Mouse (Mus musculus) liver, embryonic 11.5 days (tissue): ENCODE measurements around the gene Fam222b. TPM values are rescaled to one million over a fixed set of nuclear protein-coding genes. Genes with fewer than 3 reads are reported as not detected.
A peak's percentile ranks its signal among the peaks of the same experiment; 100 is the strongest.
"Not testable (repeated sequence)": the region's sequence is repeated elsewhere in the genome, so short reads cannot be mapped to it uniquely, and the experiment has no call there.

Experiments
- ATAC-seq: fragments of 200-750 bp; cut with Nextera tagmentation; replicated peaks from 2 replicates; pipeline ENCODE4 v1.8.0; 2017; ENCODE audit warnings: moderate number of reproducible peaks, mild to moderate bottlenecking, moderate TSS enrichment, moderate library complexity; ENCODE audit not compliant: low FRiP score
- DNase-seq: peaks from one replicate; pipeline ENCODE4 v3.0.0-alpha.2; 2017; ENCODE audit warnings: low spot score
- H3K27ac ChIP-seq: fragments of 300-500 bp; sonication (generic); 2 replicates; pipeline ENCODE4 v1.5.1; 2014; ENCODE audit warnings: mild to moderate bottlenecking, low read depth, low read length, control low read depth
- H3K27me3 ChIP-seq: fragments of 300-500 bp; sonication (generic); replicated peaks from 2 replicates; pipeline ENCODE4 v1.6.1; 2014; ENCODE audit warnings: low read length, mixed read lengths; ENCODE audit not compliant: control insufficient read depth, insufficient read depth
- H3K36me3 ChIP-seq: fragments of 300-500 bp; sonication (generic); 2 replicates; pipeline ENCODE4 v1.6.1; 2014; ENCODE audit warnings: mild to moderate bottlenecking, low read length, moderate library complexity, mixed read lengths; ENCODE audit not compliant: control insufficient read depth, insufficient read depth
- H3K4me1 ChIP-seq: fragments of 300-500 bp; sonication (generic); replicated peaks from 2 replicates; pipeline ENCODE4 v1.6.1; 2014; ENCODE audit warnings: low read length, mixed read lengths; ENCODE audit not compliant: control insufficient read depth, insufficient read depth
- H3K4me2 ChIP-seq: fragments of 300-500 bp; sonication (generic); 2 replicates; pipeline ENCODE4 v1.6.1; 2014; ENCODE audit warnings: mild to moderate bottlenecking, control low read depth, moderate library complexity
- H3K4me3 ChIP-seq: fragments of 300-500 bp; sonication (generic); 2 replicates; pipeline ENCODE4 v1.5.1; 2014; ENCODE audit warnings: low read depth, low read length, control low read depth
- H3K9ac ChIP-seq: fragments of 300-500 bp; sonication (generic); 2 replicates; pipeline ENCODE4 v1.6.1; 2014; ENCODE audit warnings: low read depth, low read length, control low read depth
- H3K9me3 ChIP-seq: fragments of 300-500 bp; sonication (generic); 2 replicates; pipeline ENCODE4 v1.6.1; 2016; ENCODE audit warnings: low read length, inconsistent platforms, mixed read lengths; ENCODE audit not compliant: control insufficient read depth
- WGBS: fragments of 180-500 bp; shearing (Covaris S2); extraction: QIAGEN DNeasy Blood & Tissue Kit; methylation state at CpG from one replicate; pipeline ENCODE4 v1.1.7; 2014; 5-methylcytosine and 5-hydroxymethylcytosine counted together
- polyA plus RNA-seq: library from polyadenylated mRNA; unstranded; fragments of >200 nt; fragmentation: Nextera tagmentation; extraction: Ambion mirVana; gene quantifications from 2 replicates; pipeline ENCODE4 v1.2.1, GENCODE M21; 2014

Fam222b gene
- polyA plus RNA-seq, 1 experiment from 2014 or later: 17.3 TPM

DNA sequence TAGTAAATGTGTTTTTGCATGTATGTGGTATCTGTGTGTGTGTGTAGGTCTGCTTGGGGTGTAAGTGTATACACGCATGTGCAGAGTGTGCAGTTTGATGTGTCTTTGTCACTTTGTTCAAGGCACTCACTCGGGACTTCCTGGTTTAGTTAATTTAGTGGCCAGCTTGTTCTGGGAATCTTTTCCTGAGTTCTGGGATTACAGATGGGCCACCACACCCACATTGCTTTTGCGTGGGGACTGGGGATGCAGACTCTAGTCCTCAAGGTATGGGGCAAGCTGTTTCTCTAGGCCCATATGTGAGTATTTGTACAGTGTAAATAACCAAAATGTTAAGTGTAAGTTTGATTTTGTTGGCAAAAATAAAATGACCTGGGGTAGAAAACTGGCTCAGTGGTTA, 39.9 kb downstream of the Fam222b start:
- peak overlapping the region; percentile 36; the same call in 1 of the 2 replicates for H3K9ac ChIP-seq
- no peaks in the 10 kb centered on the region for H3K27me3 ChIP-seq
- no peak for ATAC-seq
- H3K4me1 ChIP-seq: peaks cover 44% of the 10 kb centered on the region
- no peak overlapping the region; the same call in 1 of the 2 replicates for H3K27ac ChIP-seq
- no peaks in the 10 kb centered on the region for H3K9me3 ChIP-seq
- no peak for DNase-seq
- H3K4me2 ChIP-seq: no peak overlapping the region
- H3K36me3 ChIP-seq: no peaks in the 10 kb centered on the region
- no peak overlapping the region for H3K4me3 ChIP-seq
- 72% methylated on average over 3 of the region's 3 CpGs for whole genome bisulfite sequencing

DNA sequence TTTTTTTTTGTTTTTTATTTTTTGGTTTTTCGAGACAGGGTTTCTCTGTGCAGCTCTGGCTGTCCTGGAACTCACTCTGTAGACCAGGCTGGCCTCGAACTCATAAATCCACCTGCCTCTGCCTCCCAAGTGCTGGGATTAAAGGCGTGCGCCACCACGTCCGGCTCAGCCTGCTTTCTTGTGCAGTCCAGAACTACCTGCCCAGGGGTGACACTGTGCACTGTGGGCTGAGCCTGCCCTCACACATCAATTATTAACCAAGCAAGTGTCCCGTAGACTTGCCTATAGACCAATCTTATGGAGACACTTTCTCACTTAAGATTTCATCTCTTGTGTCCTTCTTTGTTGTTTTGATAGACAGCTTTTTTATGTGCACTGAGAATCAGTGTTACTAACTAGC, 40.9 kb downstream of the Fam222b start:
- H3K4me1 ChIP-seq: peaks cover 44% of the 10 kb centered on the region
- 78% methylated on average over 7 of the region's 7 CpGs for WGBS
- not testable (repeated sequence) for H3K4me3 ChIP-seq, H3K27me3 ChIP-seq, H3K4me2 ChIP-seq, DNase-seq, H3K27ac ChIP-seq, H3K36me3 ChIP-seq, H3K9me3 ChIP-seq, H3K9ac ChIP-seq, ATAC-seq

DNA sequence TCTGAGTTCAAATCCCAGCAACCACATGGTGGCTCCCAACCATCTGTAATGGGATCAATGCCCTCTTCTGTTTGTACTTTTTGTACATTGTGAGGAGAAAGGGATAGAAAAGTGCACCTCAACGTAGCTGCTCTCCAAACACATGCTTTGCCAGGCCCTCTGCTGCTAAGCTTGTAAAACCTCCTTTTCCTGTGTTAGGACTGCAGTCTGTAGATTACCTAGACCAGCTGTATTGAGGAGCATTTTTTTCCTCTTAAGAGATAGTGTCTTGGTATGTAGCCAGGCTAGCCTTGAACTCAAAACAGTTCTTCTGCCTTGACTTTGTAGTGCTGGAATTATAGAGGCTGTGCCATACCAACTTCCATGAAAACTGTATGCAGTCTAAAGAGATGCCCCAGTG, 41.7 kb downstream of the Fam222b start:
- Histone ChIP-seq H3K36me3 (no peaks in the 10 kb centered on the region), H3K27me3 (no peaks in the 10 kb centered on the region), H3K4me3 (no peak overlapping the region), H3K9me3 (no peaks in the 10 kb centered on the region), H3K4me2 (no peak overlapping the region), H3K9ac (no peak overlapping the region), H3K27ac (no peak overlapping the region), H3K4me1 (peaks cover 52% of the 10 kb centered on the region)
- ATAC-seq: no peak
- no peak for DNase-seq
- 56% methylated on average over 1 of the region's 1 CpGs for WGBS

DNA sequence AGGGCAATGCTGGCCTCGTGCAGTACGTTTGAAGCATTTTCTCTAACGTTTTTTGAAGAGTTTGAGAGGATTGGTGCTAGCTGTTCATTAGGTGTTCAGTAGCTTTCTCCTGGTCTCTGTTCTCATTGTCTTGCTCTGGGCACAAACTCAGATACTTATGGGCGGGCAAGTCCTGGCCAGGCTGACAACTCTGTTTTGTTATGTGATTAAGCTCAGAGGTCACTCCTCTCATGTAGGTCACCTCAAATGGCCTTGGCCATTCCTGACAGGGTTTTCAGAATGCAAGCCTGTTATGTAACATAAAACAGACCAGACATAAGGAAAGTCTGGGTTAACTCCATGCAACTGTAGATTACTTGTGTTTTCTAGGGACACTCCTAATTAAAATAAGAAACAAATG, 43.1 kb downstream of the Fam222b start:
- Histone ChIP-seq H3K4me3 (no peak overlapping the region), H3K27ac (no peak overlapping the region), H3K36me3 (no peaks in the 10 kb centered on the region), H3K27me3 (no peaks in the 10 kb centered on the region), H3K4me2 (no peak overlapping the region), H3K4me1 (peaks cover 48% of the 10 kb centered on the region), H3K9me3 (no peaks in the 10 kb centered on the region), H3K9ac (no peak overlapping the region)
- no peak for DNase-seq
- ATAC-seq: no peak
- 83% methylated on average over 4 of the region's 4 CpGs for WGBS

DNA sequence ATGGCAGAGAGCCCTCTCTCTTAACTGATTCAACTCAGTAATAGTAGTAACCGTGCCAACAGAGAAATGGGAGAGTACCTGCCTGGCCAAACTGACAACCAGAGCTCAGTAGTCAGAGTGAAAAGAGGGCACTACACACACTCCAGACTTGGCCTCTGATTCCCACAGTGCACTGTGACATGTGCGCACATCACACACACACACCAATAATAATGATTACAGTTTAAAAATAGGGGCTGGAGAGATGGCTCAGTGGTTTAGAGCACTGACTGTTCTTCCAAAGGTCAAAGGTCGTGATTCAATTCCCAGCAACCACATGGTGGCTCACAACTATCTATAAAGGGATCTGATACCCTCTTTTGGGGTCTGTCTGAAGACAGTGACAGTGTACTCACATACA, 43.6 kb downstream of the Fam222b start:
- no peaks in the 10 kb centered on the region for H3K9me3 ChIP-seq
- H3K27ac ChIP-seq: no peak overlapping the region
- H3K4me3 ChIP-seq: no peak overlapping the region
- no peaks in the 10 kb centered on the region for H3K27me3 ChIP-seq
- H3K4me2 ChIP-seq: no peak overlapping the region
- H3K4me1 ChIP-seq: peaks cover 44% of the 10 kb centered on the region
- no peaks in the 10 kb centered on the region for H3K36me3 ChIP-seq
- no peak overlapping the region for H3K9ac ChIP-seq
- ATAC-seq (no peak), DNase-seq (no peak)
- WGBS: 85% methylated on average over 3 of the region's 3 CpGs

DNA sequence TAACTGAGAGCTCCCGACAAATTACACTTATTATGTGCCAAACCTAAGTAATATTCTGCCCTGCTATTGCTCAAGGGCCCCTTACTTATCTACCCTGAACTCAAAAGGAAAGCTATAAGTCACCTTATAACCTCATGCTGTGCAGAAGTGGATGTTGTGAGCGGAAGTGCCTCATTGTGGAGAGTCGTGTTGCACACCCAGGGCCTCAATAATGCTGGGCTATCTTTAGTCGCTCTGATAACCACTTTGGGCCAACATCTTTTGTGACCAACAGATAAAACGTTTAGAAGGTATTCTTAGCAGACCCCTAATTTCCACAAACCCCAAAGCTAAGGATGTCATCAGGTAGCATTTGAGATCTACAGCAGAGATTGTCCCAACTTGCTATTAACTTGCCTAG, 46.2 kb downstream of the Fam222b start:
- 48% methylated on average over 5 of the region's 5 CpGs for WGBS
- peak; percentile 54; the same call in 1 of the 2 replicates for ATAC-seq

DNA sequence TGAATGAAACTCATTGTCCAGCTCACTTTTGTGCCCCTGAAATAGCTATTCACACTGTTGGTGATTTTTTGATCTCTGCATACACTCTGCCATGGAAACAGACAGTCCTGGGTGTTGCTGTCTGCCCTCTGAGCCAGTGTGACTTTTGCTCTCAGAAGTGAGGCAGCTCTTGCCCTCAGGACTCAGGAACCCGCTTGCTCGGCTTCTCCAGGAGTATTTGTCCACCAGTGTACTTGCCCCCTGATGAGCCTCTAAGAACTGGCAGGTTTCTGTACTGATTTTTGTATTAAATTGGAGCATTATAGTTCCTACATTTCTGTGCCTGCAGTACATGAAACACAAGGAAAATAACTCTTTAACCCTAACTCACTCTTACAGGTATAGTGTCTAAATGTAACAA, 49.1 kb downstream of the Fam222b start:
- no peak overlapping the region for H3K4me3 ChIP-seq
- H3K27ac ChIP-seq: no peak overlapping the region
- H3K27me3 ChIP-seq: no peaks in the 10 kb centered on the region
- DNase-seq: no peak
- no peak for ATAC-seq
- no peak overlapping the region for H3K4me2 ChIP-seq
- H3K9ac ChIP-seq: no peak overlapping the region
- peaks cover 18% of the 10 kb centered on the region for H3K4me1 ChIP-seq
- H3K36me3 ChIP-seq: peaks cover 5% of the 10 kb centered on the region; the same call in 1 of the 2 replicates
- WGBS: 94% methylated on average over 2 of the region's 2 CpGs
- no peaks in the 10 kb centered on the region for H3K9me3 ChIP-seq

More for the DNA sequence above, 46.2 kb downstream of the Fam222b start:
- H3K4me2 ChIP-seq: peak overlapping the region; percentile 16; the same call in 1 of the 2 replicates
- no peak overlapping the region for H3K4me3 ChIP-seq
- peaks cover 29% of the 10 kb centered on the region for H3K4me1 ChIP-seq
- H3K9ac ChIP-seq: no peak overlapping the region
- H3K9me3 ChIP-seq: no peaks in the 10 kb centered on the region
- H3K36me3 ChIP-seq: 0 out of 2 replicates have a peak, but pooled peaks cover 2% of the 10 kb centered on the region
- H3K27ac ChIP-seq: peak overlapping the region; percentile 13; the same call in 1 of the 2 replicates
- no peak for DNase-seq
- H3K27me3 ChIP-seq: no peaks in the 10 kb centered on the region

DNA sequence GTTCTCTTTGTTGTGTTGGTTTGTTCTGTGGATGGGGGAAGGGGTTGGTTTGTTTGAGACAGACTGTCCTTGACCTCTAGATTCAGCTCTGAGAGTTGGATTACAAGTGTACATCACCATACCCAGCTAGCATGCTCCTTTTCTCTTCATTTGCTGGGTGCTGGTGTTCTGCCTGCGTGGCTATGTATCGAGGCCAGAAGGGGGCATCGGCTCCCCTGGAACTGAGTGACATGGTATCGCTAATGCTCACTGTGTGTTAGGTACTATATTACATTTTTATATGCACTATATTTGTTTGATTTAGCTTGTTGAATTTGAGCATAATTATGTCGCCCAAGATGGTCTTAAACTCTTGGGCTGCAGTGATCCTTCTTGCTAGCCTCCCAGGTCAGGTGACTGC, 51.7 kb downstream of the Fam222b start:
- WGBS: 83% methylated on average over 5 of the region's 5 CpGs
- ATAC-seq (no peak), DNase-seq (no peak)
- Histone ChIP-seq H3K36me3 (peaks cover 15% of the 10 kb centered on the region), H3K9ac (no peak overlapping the region), H3K27ac (no peak overlapping the region), H3K4me1 (peaks cover 6% of the 10 kb centered on the region), H3K27me3 (no peaks in the 10 kb centered on the region), H3K9me3 (no peaks in the 10 kb centered on the region), H3K4me3 (no peak overlapping the region), H3K4me2 (no peak overlapping the region)

DNA sequence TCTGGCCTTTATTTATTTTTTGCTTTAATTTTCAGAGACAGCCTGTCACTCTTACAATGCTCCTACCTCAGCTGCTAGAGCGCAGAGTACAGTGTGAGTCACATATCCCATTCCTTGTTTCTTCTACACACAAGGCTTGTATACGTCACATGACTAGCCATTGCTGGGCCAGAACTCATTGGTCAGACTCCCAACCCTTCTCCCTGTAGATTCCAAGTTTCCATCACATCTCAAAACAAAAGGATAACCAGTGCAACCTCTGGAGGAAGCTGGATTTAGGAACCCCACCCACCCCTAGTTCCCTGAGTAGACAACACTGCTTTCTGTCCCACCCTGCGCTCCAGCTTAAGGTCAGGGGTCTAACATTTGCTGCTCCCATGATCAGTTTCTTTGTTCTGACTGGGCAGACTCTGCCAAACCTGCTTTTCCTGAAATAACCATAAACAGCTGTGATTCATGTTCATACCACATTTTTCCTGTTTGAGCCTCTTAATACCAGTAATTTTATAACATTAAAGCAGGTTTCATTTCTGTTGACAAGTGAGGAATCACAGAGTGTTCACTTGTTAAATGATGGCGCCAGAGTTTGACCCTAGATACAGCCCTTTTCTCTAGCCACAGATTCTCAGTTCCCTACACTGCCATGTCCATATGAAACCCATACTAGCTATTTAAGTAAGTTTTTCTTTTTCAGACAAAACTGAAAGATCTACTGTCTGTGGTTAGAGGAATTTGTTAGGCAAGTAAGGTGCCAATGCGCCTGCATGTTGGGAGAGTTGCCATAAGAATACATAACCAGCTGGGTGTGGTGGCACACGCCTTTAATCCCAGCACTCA, 52.5 kb downstream of the Fam222b start:
- peaks cover 16% of the 10 kb centered on the region for H3K36me3 ChIP-seq
- no peaks in the 10 kb centered on the region for H3K27me3 ChIP-seq
- 92% methylated on average over 6 of the region's 6 CpGs for WGBS

More for the DNA sequence above, 52.5 kb downstream of the Fam222b start:
- no peaks in the 10 kb centered on the region for H3K9me3 ChIP-seq
- H3K4me1 ChIP-seq: no peaks in the 10 kb centered on the region
- H3K27ac ChIP-seq: no peak overlapping the region
- no peak overlapping the region for H3K4me2 ChIP-seq
- no peak overlapping the region for H3K4me3 ChIP-seq
- no peak overlapping the region for H3K9ac ChIP-seq
- no peak for DNase-seq
- no peak for ATAC-seq
